Mouse (Mus musculus) gastrocnemius, postnatal 4 days (tissue): ENCODE measurements around the gene Ddx1. TPM values are rescaled to one million over a fixed set of nuclear protein-coding genes. Genes with fewer than 3 reads are reported as not detected.

ENCODE experiments used
- total RNA-seq, 2 experiments: library from RNA; stranded (reverse); gene quantifications; 2 replicates each; pipeline ENCODE4 v1.2.3; 2021

Ddx1 gene
- total RNA-seq, 2 experiments from 2014 or later = 106 to 109 TPM

Other genes with a start within 250 kb of the Ddx1 start
- 10 to 100 TPM; 21.7 to 22.9 TPM for gene Nbas, start 19.9 kb upstream of the Ddx1 start, total RNA-seq